Mouse (Mus musculus) embryonic facial prominence, embryonic 15.5 days (tissue): ENCODE measurements around the gene Il27ra. TPM values are rescaled to one million over a fixed set of nuclear protein-coding genes. Genes with fewer than 3 reads are reported as not detected.
A peak's percentile ranks its signal among the peaks of the same experiment; 100 is the strongest.

ENCODE experiments used
- ATAC-seq: fragments of 200-750 bp; cut with Nextera tagmentation; 2 replicates; pipeline ENCODE4 v1.8.0; 2017; ENCODE audit warnings: low read depth, moderate TSS enrichment; ENCODE audit not compliant: insufficient number of reproducible peaks, low FRiP score, low TSS enrichment
- H3K27ac ChIP-seq: fragments of 300-500 bp; sonication (generic); replicated peaks from 2 replicates; pipeline ENCODE4 v1.5.1; 2015; ENCODE audit warnings: mild to moderate bottlenecking, inconsistent platforms
- H3K27me3 ChIP-seq: fragments of 300-500 bp; sonication (generic); 2 replicates; pipeline ENCODE4 v1.6.1; 2015; ENCODE audit warnings: inconsistent platforms
- H3K36me3 ChIP-seq: fragments of 300-500 bp; sonication (generic); 2 replicates; pipeline ENCODE4 v1.6.1; 2015; ENCODE audit warnings: mild to moderate bottlenecking, inconsistent platforms
- H3K4me1 ChIP-seq: fragments of 300-500 bp; sonication (generic); 2 replicates; pipeline ENCODE4 v1.6.1; 2015; ENCODE audit warnings: inconsistent platforms
- H3K4me2 ChIP-seq: fragments of 300-500 bp; sonication (generic); replicated peaks from 2 replicates; pipeline ENCODE4 v1.6.1; 2015; ENCODE audit warnings: mild to moderate bottlenecking, inconsistent platforms
- H3K4me3 ChIP-seq: fragments of 300-500 bp; sonication (generic); replicated peaks from 2 replicates; pipeline ENCODE4 v1.5.1; 2015; ENCODE audit warnings: mild to moderate bottlenecking, inconsistent platforms
- H3K9ac ChIP-seq: fragments of 300-500 bp; sonication (generic); 2 replicates; pipeline ENCODE4 v1.6.1; 2015; ENCODE audit warnings: inconsistent platforms
- H3K9me3 ChIP-seq: fragments of 300-500 bp; sonication (generic); replicated peaks from 2 replicates; pipeline ENCODE4 v1.6.1; 2016; ENCODE audit warnings: inconsistent platforms
- WGBS: fragments of 180-500 bp; shearing (Covaris S2); methylation state at CpG from one replicate; pipeline ENCODE4 v1.1.7; 2015; 5-methylcytosine and 5-hydroxymethylcytosine counted together
- polyA plus RNA-seq: library from polyadenylated mRNA; unstranded; fragments of >200 nt; fragmentation: Nextera tagmentation; extraction: Ambion mirVana; gene quantifications from 2 replicates; pipeline ENCODE4 v1.2.1, GENCODE M21; 2015

Gene Il27ra
- polyA plus RNA-seq, 1 experiment from 2014 or later = 1.4 TPM

- H3K27ac ChIP-seq = peak within 1 kb of the TSS; percentile 85
- H3K4me1 ChIP-seq = peaks cover 26% of the 10 kb centered on the region
- 81% methylated on average over 1 of the region's 1 CpGs for WGBS
- no peaks in the 10 kb centered on the region for H3K9me3 ChIP-seq
- peak within 1 kb of the TSS; percentile 81 for H3K4me2 ChIP-seq
- ATAC-seq = no peak
- peak within 1 kb of the TSS; percentile 94 for H3K4me3 ChIP-seq
- H3K27me3 ChIP-seq = no peaks in the 10 kb centered on the region
- peak within 1 kb of the TSS; percentile 84 for H3K9ac ChIP-seq
- no peaks in the 10 kb centered on the region for H3K36me3 ChIP-seq
These were observed 22.6 kb upstream of the Il27ra start, which contains the start of gene Gm10643 for GRCm38 (mm10) chr8:84065037-84065436. Gene Gm10643, minus strand, starts transcription at chr8:84065137.

- Histone ChIP-seq H3K4me2 (no peak overlapping the region), H3K27me3 (no peaks in the 10 kb centered on the region), H3K4me3 (no peak overlapping the region), H3K27ac (no peak overlapping the region), H3K36me3 (no peaks in the 10 kb centered on the region), H3K4me1 (peaks cover 16% of the 10 kb centered on the region), H3K9me3 (no peaks in the 10 kb centered on the region), H3K9ac (no peak overlapping the region)
- ATAC-seq = no peak
- WGBS = 62% methylated on average over 8 of the region's 8 CpGs
These were observed 21.6 kb upstream of the Il27ra start for GRCm38 (mm10) chr8:84063861-84064610.

GRCm38 (mm10) chr8:84060245-84060644 is 17.9 kb upstream of the Il27ra start:
- H3K27ac ChIP-seq = no peak overlapping the region
- no peak overlapping the region for H3K9ac ChIP-seq
- H3K4me3 ChIP-seq = no peak overlapping the region
- H3K4me2 ChIP-seq = no peak overlapping the region
- no peaks in the 10 kb centered on the region for H3K36me3 ChIP-seq
- H3K4me1 ChIP-seq = no peaks in the 10 kb centered on the region
- no peaks in the 10 kb centered on the region for H3K27me3 ChIP-seq
- no peak for ATAC-seq
- H3K9me3 ChIP-seq = no peaks in the 10 kb centered on the region
- WGBS = 84% methylated on average over 2 of the region's 2 CpGs

GRCm38 (mm10) chr8:84059226-84059625 is 16.8 kb upstream of the Il27ra start:
- Histone ChIP-seq H3K36me3 (no peaks in the 10 kb centered on the region), H3K27me3 (no peaks in the 10 kb centered on the region), H3K4me2 (no peak overlapping the region), H3K27ac (no peak overlapping the region), H3K4me1 (no peaks in the 10 kb centered on the region), H3K9me3 (no peaks in the 10 kb centered on the region), H3K9ac (no peak overlapping the region), H3K4me3 (no peak overlapping the region)
- WGBS = 92% methylated on average over 2 of the region's 2 CpGs
- no peak for ATAC-seq

GRCm38 (mm10) chr8:84057827-84058226 is 15.4 kb upstream of the Il27ra start:
- Histone ChIP-seq H3K36me3 (no peaks in the 10 kb centered on the region), H3K4me1 (no peaks in the 10 kb centered on the region), H3K4me2 (no peak overlapping the region), H3K9ac (no peak overlapping the region), H3K27me3 (no peaks in the 10 kb centered on the region), H3K4me3 (no peak overlapping the region), H3K27ac (no peak overlapping the region), H3K9me3 (no peaks in the 10 kb centered on the region)
- WGBS = 91% methylated on average over 1 of the region's 1 CpGs
- no peak for ATAC-seq

- Histone ChIP-seq H3K9me3 (no peaks in the 10 kb centered on the region), H3K4me2 (no peak overlapping the region), H3K27ac (no peak overlapping the region), H3K4me1 (no peaks in the 10 kb centered on the region), H3K9ac (no peak overlapping the region), H3K27me3 (no peaks in the 10 kb centered on the region), H3K36me3 (no peaks in the 10 kb centered on the region), H3K4me3 (no peak overlapping the region)
- no peak for ATAC-seq
- 94% methylated on average over 5 of the region's 5 CpGs for WGBS
These were observed 10.8 kb upstream of the Il27ra start for GRCm38 (mm10) chr8:84053229-84053628.

GRCm38 (mm10) chr8:84052746-84053145 is 10.4 kb upstream of the Il27ra start:
- Histone ChIP-seq H3K27me3 (no peaks in the 10 kb centered on the region), H3K9me3 (no peaks in the 10 kb centered on the region), H3K9ac (no peak overlapping the region), H3K4me1 (no peaks in the 10 kb centered on the region), H3K36me3 (no peaks in the 10 kb centered on the region), H3K27ac (no peak overlapping the region), H3K4me3 (no peak overlapping the region), H3K4me2 (no peak overlapping the region)
- no peak for ATAC-seq
- WGBS = 74% methylated on average over 3 of the region's 3 CpGs

- Histone ChIP-seq H3K4me3 (no peak overlapping the region), H3K4me1 (peaks cover under 1% of the 10 kb centered on the region; the same call in 1 of the 2 replicates), H3K27ac (no peak overlapping the region), H3K9ac (no peak overlapping the region), H3K36me3 (no peaks in the 10 kb centered on the region), H3K9me3 (no peaks in the 10 kb centered on the region), H3K27me3 (peaks cover 28% of the 10 kb centered on the region), H3K4me2 (no peak overlapping the region)
- no peak for ATAC-seq
- 54% methylated on average over 5 of the region's 5 CpGs for WGBS
These were observed 5.8 kb upstream of the Il27ra start for GRCm38 (mm10) chr8:84048171-84048570.

- H3K36me3 ChIP-seq = no peaks in the 10 kb centered on the region
- no peak overlapping the region for H3K4me2 ChIP-seq
- no peaks in the 10 kb centered on the region for H3K9me3 ChIP-seq
- H3K4me3 ChIP-seq = no peak overlapping the region
- no peak overlapping the region for H3K9ac ChIP-seq
- peaks cover 45% of the 10 kb centered on the region for H3K27me3 ChIP-seq
- no peak overlapping the region for H3K27ac ChIP-seq
- WGBS = 78% methylated on average over 3 of the region's 3 CpGs
- H3K4me1 ChIP-seq = peaks cover 15% of the 10 kb centered on the region
- ATAC-seq = no peak
These were observed 4.1 kb upstream of the Il27ra start for GRCm38 (mm10) chr8:84046505-84046904.

GRCm38 (mm10) chr8:84044900-84045299 is 2.5 kb upstream of the Il27ra start, which contains the start of gene Rln3:
Gene Rln3, minus strand, starts transcription at chr8:84045000.
- Histone ChIP-seq H3K4me1 (peaks cover 15% of the 10 kb centered on the region), H3K36me3 (no peaks in the 10 kb centered on the region), H3K4me2 (no peak within 1 kb of the TSS), H3K27ac (no peak within 1 kb of the TSS), H3K9ac (no peak within 1 kb of the TSS), H3K9me3 (no peaks in the 10 kb centered on the region), H3K27me3 (peaks cover 59% of the 10 kb centered on the region), H3K4me3 (no peak within 1 kb of the TSS)
- no peak for ATAC-seq
- WGBS = 9% methylated on average over 9 of the region's 9 CpGs

GRCm38 (mm10) chr8:84044103-84044502 is 1.7 kb upstream of the Il27ra start:
- 6% methylated on average over 7 of the region's 7 CpGs for WGBS
- H3K36me3 ChIP-seq = no peaks in the 10 kb centered on the region
- no peak overlapping the region for H3K9ac ChIP-seq
- H3K9me3 ChIP-seq = no peaks in the 10 kb centered on the region
- H3K4me3 ChIP-seq = no peak overlapping the region
- peaks cover 59% of the 10 kb centered on the region for H3K27me3 ChIP-seq
- H3K4me2 ChIP-seq = no peak overlapping the region
- peaks cover 15% of the 10 kb centered on the region for H3K4me1 ChIP-seq
- no peak overlapping the region for H3K27ac ChIP-seq
- ATAC-seq = no peak

- H3K36me3 ChIP-seq = no peaks in the 10 kb centered on the region
- H3K27ac ChIP-seq = no peak overlapping the region
- H3K4me1 ChIP-seq = peaks cover 15% of the 10 kb centered on the region
- H3K4me3 ChIP-seq = peak overlapping the region; percentile 40
- WGBS = 27% methylated on average over 12 of the region's 12 CpGs
- peak overlapping the region; percentile 80 for H3K4me2 ChIP-seq
- H3K9ac ChIP-seq = no peak overlapping the region
- no peaks in the 10 kb centered on the region for H3K9me3 ChIP-seq
- ATAC-seq = no peak
- H3K27me3 ChIP-seq = peaks cover 61% of the 10 kb centered on the region
These were observed 556 bp upstream of the Il27ra start for GRCm38 (mm10) chr8:84042948-84043342.
